Comparison of ENCODE assay signal across 15 mouse cellular contexts in genomic region chr15:82947431-82947830, GRCm38 (mm10). TPM values are rescaled to one million over a fixed set of nuclear protein-coding genes. Genes with fewer than 3 reads are reported as not detected.
DNase-seq lines count a peak whose midpoint lies in the region.
"Had no signal": no experiment of that assay in that cellular context is flagged by ENCODE, and none has a peak within 500 bp of the region (broad histone marks: within the 10 kb centered on the region; RNA-seq: fewer than 3 reads in every experiment).

No protein-coding gene starts in this region.

- peak; percentile 35 for DNase-seq in gastrocnemius, postnatal 10 days
- no peak for DNase-seq in gastrocnemius, adult 8-10 months (ENCODE audit: low spot score in 2 of 2)
- DNase-seq in right cerebral cortex, postnatal 14 days, result peak; percentile 46
- no peak for DNase-seq in right cerebral cortex, postnatal 25 days
- peak; percentile 80 for DNase-seq in cerebellum, adult 9-10 months
- DNase-seq in ovary, postnatal 36 days (ENCODE audit: low spot score), result no peak
- no peak for DNase-seq in embryo, embryonic 10 days (ENCODE audit: low spot score)
- DNase-seq: adrenal gland, postnatal 25 days; forebrain, postnatal 0 days; heart, adult 11 months; heart, postnatal 36 days; kidney, adult 11 months; lung, adult 18-20 months; lung, postnatal 36 days; thymus, postnatal 36 days had no signal

RNA-seq across cellular contexts. Expression of gene Tcf20, which starts 40.2 kb away (rescaled TPM):
- total RNA-seq in gastrocnemius, postnatal 10 days (2021), result 10 to 100 TPM; 33.4 to 40.6 TPM
- 10 to 100 TPM; 28.0 to 36.3 (median 32.1) TPM for total RNA-seq in gastrocnemius, adult 8-10 months (2022)

Comparison
In these comparisons a context has a peak if more than half of its experiments do, and no peak if none do; other contexts are left out.
1. DNase-seq: peak in gastrocnemius, postnatal 10 days (single experiment), right cerebral cortex, postnatal 14 days (single experiment) and cerebellum, adult 9-10 months (single experiment); none in gastrocnemius, adult 8-10 months (0 of 2), right cerebral cortex, postnatal 25 days (single experiment), ovary, postnatal 36 days (single experiment) and embryo, embryonic 10 days (single experiment).